Mouse (Mus musculus) stomach, embryonic 14.5 days (tissue): Measurements from ENCODE around the gene Copg2. TPM values are rescaled to one million over a fixed set of nuclear protein-coding genes. Genes with fewer than 3 reads are reported as not detected.

ENCODE experiments used
- ATAC-seq: fragments of 200-750 bp; cut with Nextera tagmentation; 2 replicates; pipeline ENCODE4 v1.8.0; 2017; ENCODE audit warnings: low read depth, moderate TSS enrichment; ENCODE audit not compliant: insufficient number of reproducible peaks, insufficient read depth, low FRiP score
- H3K27ac ChIP-seq: fragments of 300-500 bp; sonication (generic); 2 replicates; pipeline ENCODE4 v1.5.1; 2014; ENCODE audit warnings: mild to moderate bottlenecking, low read length, moderate library complexity, mixed read lengths
- H3K27me3 ChIP-seq: fragments of 300-500 bp; sonication (generic); 2 replicates; pipeline ENCODE4 v1.6.1; 2014; ENCODE audit warnings: low read length, control low read depth, mixed read lengths; ENCODE audit not compliant: control insufficient read depth, insufficient read depth
- H3K36me3 ChIP-seq: fragments of 300-500 bp; sonication (generic); 2 replicates; pipeline ENCODE4 v1.6.1; 2014; ENCODE audit warnings: mild to moderate bottlenecking, control low read depth, low read length, moderate library complexity, mixed read lengths; ENCODE audit not compliant: control insufficient read depth, insufficient read depth
- H3K4me1 ChIP-seq: fragments of 300-500 bp; sonication (generic); 2 replicates; pipeline ENCODE4 v1.6.1; 2014; ENCODE audit warnings: low read length, control low read depth, mixed read lengths; ENCODE audit not compliant: control insufficient read depth, insufficient read depth
- H3K4me2 ChIP-seq: fragments of 300-500 bp; sonication (generic); replicated peaks from 2 replicates; pipeline ENCODE4 v1.6.1; 2014; ENCODE audit warnings: low read depth, low read length, control low read depth
- H3K4me3 ChIP-seq: fragments of 300-500 bp; sonication (generic); 2 replicates; pipeline ENCODE4 v1.5.1; 2014; ENCODE audit warnings: low read depth, low read length, control low read depth
- H3K9ac ChIP-seq: fragments of 300-500 bp; sonication (generic); replicated peaks from 2 replicates; pipeline ENCODE4 v1.6.1; 2014; ENCODE audit warnings: low read depth, mild to moderate bottlenecking, control low read depth, low read length, moderate library complexity, mixed read lengths
- H3K9me3 ChIP-seq: fragments of 300-500 bp; sonication (generic); 2 replicates; pipeline ENCODE4 v1.6.1; 2016; ENCODE audit warnings: low read depth, low read length, control low read depth; ENCODE audit not compliant: control insufficient read depth
- WGBS: fragments of 180-500 bp; shearing (Covaris S2); extraction: QIAGEN DNeasy Blood & Tissue Kit; methylation state at CpG from one replicate; pipeline ENCODE4 v1.1.7; 2014; 5-methylcytosine and 5-hydroxymethylcytosine counted together
- polyA plus RNA-seq: library from polyadenylated mRNA; unstranded; fragments of >200 nt; fragmentation: Nextera tagmentation; extraction: Ambion mirVana; gene quantifications from 2 replicates; pipeline ENCODE4 v1.2.1, GENCODE M21; 2014

Copg2 gene
- polyA plus RNA-seq, 1 experiment from 2014 or later, result 28.7 TPM

DNA sequence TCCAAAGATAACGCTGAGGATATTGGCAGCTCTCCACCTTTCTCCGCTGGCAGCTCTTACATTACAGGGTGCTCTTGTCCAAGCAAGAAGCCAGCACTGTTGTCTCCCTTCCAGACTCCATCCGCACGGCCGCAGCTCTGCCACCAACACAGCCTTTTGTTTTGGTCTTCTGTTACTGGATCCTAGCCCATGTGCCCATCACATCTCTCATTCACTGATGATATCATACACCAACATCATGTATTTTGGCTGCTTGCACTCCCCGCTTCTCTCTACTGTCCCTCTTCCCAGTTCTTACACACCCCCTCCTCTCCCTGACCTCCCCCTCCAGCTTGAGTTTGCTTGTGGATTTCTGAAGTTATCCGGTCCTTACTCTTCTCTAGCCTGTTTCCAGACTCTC, 179.8 kb downstream of the Copg2 start:
- no peak overlapping the region for H3K4me2 ChIP-seq
- no peaks in the 10 kb centered on the region for H3K9me3 ChIP-seq
- no peak overlapping the region for H3K27ac ChIP-seq
- H3K9ac ChIP-seq, result no peak overlapping the region
- 74% methylated on average over 7 of the region's 7 CpGs for WGBS
- H3K27me3 ChIP-seq, result no peaks in the 10 kb centered on the region
- H3K4me1 ChIP-seq, result peaks cover 9% of the 10 kb centered on the region; the same call in 1 of the 2 replicates
- no peak overlapping the region for H3K4me3 ChIP-seq
- H3K36me3 ChIP-seq, result no peaks in the 10 kb centered on the region
- ATAC-seq, result no peak

DNA sequence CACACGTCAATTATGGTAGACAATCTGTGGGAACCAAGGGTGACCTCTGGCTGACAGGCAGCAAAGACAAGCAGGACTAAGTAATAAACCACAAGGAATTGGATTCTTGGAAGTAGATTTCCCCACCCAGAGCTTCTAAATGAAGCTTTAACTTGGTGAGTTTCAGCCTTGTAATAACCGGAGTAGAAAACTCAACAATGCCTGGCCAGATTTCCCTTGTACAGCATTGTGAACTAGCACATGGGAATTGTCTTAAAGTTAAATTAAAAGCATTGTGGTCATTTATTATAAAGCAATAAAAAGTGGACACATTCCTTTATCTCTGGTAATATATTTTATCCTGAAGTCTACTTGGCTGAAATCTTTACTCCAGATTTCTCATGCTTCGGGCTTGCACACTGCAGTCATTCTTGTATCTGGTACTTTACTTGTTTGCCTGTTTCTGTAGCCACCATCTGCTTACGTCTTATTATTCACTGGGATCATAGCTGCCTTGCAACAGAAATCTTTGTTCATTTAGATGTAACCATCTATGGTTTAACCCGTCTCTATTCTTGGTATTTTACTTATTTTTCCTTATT, 181.6 kb downstream of the Copg2 start:
- Histone ChIP-seq H3K9ac (no peak overlapping the region), H3K4me3 (no peak overlapping the region), H3K4me1 (peaks cover 13% of the 10 kb centered on the region), H3K4me2 (no peak overlapping the region), H3K36me3 (no peaks in the 10 kb centered on the region), H3K9me3 (no peaks in the 10 kb centered on the region), H3K27ac (peak overlapping the region; percentile 72; the same call in 1 of the 2 replicates), H3K27me3 (no peaks in the 10 kb centered on the region)
- no peak for ATAC-seq
- WGBS, result 64% methylated on average over 5 of the region's 5 CpGs

DNA sequence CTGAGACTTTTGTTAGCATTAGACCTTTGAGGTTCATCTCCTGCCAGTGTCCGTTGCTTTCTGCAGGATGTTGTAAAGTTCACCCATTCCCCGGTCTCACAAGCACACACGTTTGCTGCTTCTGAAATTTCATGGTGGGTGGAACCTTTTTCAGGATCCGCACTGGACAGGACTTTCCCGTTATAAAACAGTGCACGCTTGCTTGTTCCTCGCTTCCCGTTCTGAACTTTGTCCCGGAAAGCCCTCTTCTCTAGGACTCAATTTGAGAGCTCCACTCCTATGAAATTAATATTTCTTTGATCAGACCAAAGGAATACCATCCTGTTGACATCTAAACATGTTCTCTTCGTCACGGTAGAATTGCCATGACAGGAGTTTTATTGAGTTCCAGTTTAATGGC, 182.7 kb downstream of the Copg2 start:
- H3K4me2 ChIP-seq, result no peak overlapping the region
- peak overlapping the region; percentile 48; the same call in 1 of the 2 replicates for H3K27ac ChIP-seq
- WGBS, result 87% methylated on average over 11 of the region's 11 CpGs

DNA sequence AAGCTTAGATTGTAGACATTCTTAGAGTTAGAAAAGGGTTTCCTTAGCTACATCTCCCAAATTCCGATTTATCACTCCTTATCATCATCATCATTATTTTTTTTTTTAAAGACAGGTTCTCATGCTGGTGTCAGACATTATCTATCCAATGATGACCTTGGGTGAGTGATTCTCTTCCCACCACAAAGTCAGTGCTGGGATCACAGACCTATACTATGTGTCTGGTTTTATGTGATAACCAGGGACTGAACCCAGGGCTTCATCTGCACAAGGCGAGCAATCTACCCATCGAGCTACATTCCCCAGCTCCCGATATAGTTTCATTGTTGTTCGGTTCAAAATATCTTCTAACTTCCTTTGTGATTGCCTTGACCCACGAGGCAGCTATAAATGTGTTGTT, 183.1 kb downstream of the Copg2 start:
- H3K27me3 ChIP-seq, result no peaks in the 10 kb centered on the region
- no peaks in the 10 kb centered on the region for H3K9me3 ChIP-seq
- no peak overlapping the region for H3K9ac ChIP-seq
- H3K4me1 ChIP-seq, result peaks cover 13% of the 10 kb centered on the region
- no peaks in the 10 kb centered on the region for H3K36me3 ChIP-seq
- ATAC-seq, result no peak
- 81% methylated on average over 6 of the region's 6 CpGs for WGBS
- H3K27ac ChIP-seq, result no peak overlapping the region
- no peak overlapping the region for H3K4me2 ChIP-seq
- no peak overlapping the region for H3K4me3 ChIP-seq

More for the DNA sequence above, 182.7 kb downstream of the Copg2 start:
- H3K4me1 ChIP-seq, result peaks cover 13% of the 10 kb centered on the region
- H3K9me3 ChIP-seq, result no peaks in the 10 kb centered on the region
- H3K9ac ChIP-seq, result no peak overlapping the region
- no peaks in the 10 kb centered on the region for H3K27me3 ChIP-seq
- no peaks in the 10 kb centered on the region for H3K36me3 ChIP-seq
- H3K4me3 ChIP-seq, result no peak overlapping the region
- ATAC-seq, result no peak

DNA sequence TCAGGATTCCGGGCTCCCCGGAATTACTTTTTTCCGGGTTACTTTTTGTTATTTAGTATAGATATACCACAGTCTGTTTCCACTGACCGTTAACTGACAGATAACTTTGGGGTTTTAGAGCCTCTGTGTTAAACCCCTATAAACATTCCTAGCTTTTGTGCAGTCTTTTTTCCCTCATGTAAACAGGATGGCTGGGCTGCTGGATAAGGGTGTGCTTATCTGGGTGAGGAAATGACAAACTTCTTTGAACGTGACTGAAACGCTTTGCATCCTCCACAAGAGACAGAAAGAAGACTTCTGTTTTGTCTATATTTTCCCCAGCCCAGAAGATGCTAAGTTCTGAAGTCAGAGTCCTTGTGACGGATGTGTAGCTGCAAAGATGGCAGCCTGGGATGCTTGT, 184.1 kb downstream of the Copg2 start:
- H3K4me3 ChIP-seq, result no peak overlapping the region
- 43% methylated on average over 7 of the region's 7 CpGs for WGBS
- H3K27ac ChIP-seq, result peak overlapping the region; percentile 45; the same call in 1 of the 2 replicates
- H3K27me3 ChIP-seq, result no peaks in the 10 kb centered on the region
- H3K4me2 ChIP-seq, result no peak overlapping the region
- H3K4me1 ChIP-seq, result peaks cover 13% of the 10 kb centered on the region
- ATAC-seq, result no peak
- H3K36me3 ChIP-seq, result no peaks in the 10 kb centered on the region
- no peak overlapping the region for H3K9ac ChIP-seq
- H3K9me3 ChIP-seq, result no peaks in the 10 kb centered on the region

DNA sequence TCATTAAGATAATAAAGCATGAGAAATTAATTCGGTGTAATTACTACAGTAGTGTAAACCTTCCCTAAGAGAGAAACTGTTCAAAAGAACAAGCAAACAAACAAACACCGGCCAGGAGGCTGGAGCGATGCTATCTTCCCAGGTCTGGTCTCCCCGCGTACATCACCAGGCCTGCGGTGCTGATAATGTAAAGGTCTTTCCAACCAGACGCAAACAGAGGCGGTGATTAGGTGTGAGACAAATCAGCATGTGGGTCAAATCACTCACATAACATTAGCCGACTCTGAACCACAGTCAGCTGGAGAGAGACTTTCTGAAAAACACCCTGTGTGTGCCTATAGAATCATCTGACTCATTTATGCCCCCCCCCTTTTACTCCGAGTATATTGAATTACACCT, 185.2 kb downstream of the Copg2 start:
- H3K9me3 ChIP-seq, result no peaks in the 10 kb centered on the region
- no peak overlapping the region for H3K9ac ChIP-seq
- no peaks in the 10 kb centered on the region for H3K36me3 ChIP-seq
- H3K27me3 ChIP-seq, result no peaks in the 10 kb centered on the region
- no peak for ATAC-seq
- H3K4me2 ChIP-seq, result no peak overlapping the region
- WGBS, result 43% methylated on average over 10 of the region's 10 CpGs
- peak overlapping the region; percentile 45; the same call in 1 of the 2 replicates for H3K27ac ChIP-seq
- H3K4me1 ChIP-seq, result peaks cover 10% of the 10 kb centered on the region
- H3K4me3 ChIP-seq, result no peak overlapping the region

DNA sequence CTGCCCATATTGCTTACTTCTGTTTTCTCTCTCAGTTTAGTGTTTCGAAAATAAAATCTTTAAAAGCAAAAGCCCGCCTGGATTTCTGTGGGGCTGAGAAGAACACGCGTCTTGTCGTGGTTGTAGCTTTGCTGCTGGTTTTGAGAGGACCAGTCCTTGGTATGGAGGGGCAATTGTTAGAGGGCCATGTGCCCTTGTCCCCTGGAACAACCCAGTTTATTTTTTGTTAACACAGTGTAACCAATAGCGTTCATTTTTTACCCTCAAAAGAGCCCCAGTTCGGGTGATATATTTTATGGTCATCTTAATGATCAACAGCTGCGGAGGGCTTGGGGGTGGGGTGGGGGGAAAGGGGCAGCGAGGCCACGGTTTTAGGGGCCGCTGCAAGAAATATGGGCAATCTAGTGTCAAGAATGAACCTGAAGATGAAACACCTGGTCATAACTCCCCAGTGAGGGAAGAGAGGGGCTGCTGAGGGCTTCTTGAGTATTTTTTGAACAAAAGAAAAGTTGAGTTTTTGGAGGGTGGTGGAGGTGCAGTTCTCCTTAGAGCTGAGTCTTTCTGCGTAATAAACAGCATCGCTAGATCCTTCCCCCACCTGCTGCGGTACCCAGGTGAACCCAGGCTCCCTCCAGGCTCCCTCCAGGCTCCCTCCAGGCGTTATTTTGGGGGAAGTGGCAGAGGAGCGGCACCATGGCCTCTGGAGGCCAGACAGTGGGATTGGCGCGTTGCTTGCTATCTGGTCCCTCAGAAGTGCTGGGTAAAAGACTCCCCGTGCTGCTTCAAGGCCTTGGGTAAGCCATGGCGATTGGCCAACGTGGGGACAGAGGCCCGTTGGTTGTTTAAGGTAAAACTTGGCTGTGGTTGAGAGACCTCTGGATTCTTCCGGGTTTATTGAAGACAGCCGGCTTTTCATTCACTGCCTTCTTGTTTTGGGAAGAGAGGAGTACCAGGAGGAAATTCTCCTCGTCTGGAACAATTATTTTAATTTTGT, 185.9 kb downstream of the Copg2 start:
- no peak for ATAC-seq
- no peak overlapping the region for H3K4me2 ChIP-seq
- H3K4me3 ChIP-seq, result no peak overlapping the region
- no peaks in the 10 kb centered on the region for H3K36me3 ChIP-seq
- peaks cover 10% of the 10 kb centered on the region for H3K4me1 ChIP-seq
- no peaks in the 10 kb centered on the region for H3K27me3 ChIP-seq
- peak overlapping the region; percentile 78; the same call in 1 of the 2 replicates for H3K27ac ChIP-seq
- 41% methylated on average over 25 of the region's 25 CpGs for WGBS
- no peaks in the 10 kb centered on the region for H3K9me3 ChIP-seq
- H3K9ac ChIP-seq, result no peak overlapping the region

DNA sequence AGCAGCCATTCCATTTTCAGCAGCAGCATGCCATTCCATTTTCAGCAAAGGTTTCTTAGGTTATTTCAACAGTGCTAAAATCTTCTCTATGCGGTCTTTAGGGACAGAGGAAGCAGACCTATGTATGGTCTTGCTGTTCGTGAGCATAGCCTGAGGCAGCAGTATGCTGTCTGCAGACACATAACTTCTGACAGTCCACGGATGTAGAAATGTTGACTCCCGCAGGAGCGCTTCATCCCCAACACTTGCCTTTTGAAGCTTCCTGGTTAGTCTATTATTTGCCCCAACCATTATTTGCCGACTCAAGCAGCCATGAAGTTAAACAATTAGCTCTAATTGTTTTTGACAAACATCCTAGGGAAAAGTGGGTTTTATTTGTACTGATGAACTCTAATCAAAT, 187.5 kb downstream of the Copg2 start:
- H3K4me2 ChIP-seq, result no peak overlapping the region
- no peaks in the 10 kb centered on the region for H3K9me3 ChIP-seq
- WGBS, result 50% methylated on average over 6 of the region's 6 CpGs
- H3K27ac ChIP-seq, result peak overlapping the region; percentile 67; the same call in 1 of the 2 replicates
- no peaks in the 10 kb centered on the region for H3K36me3 ChIP-seq
- H3K4me1 ChIP-seq, result peaks cover 10% of the 10 kb centered on the region
- ATAC-seq, result no peak
- no peak overlapping the region for H3K4me3 ChIP-seq
- no peak overlapping the region for H3K9ac ChIP-seq
- no peaks in the 10 kb centered on the region for H3K27me3 ChIP-seq
